Mouse (Mus musculus) liver, embryonic 12.5 days (tissue): Measurements from ENCODE around the gene Ctbp2. TPM values are rescaled to one million over a fixed set of nuclear protein-coding genes. Genes with fewer than 3 reads are reported as not detected.

ENCODE experiments used
- ATAC-seq: fragments of 200-750 bp; cut with Nextera tagmentation; 2 replicates; pipeline ENCODE4 v1.8.0; 2017; ENCODE audit warnings: moderate number of reproducible peaks, mild to moderate bottlenecking, moderate library complexity
- H3K27ac ChIP-seq: fragments of 300-500 bp; sonication (generic); 2 replicates; pipeline ENCODE4 v1.5.1; 2016; ENCODE audit warnings: mild to moderate bottlenecking
- H3K27me3 ChIP-seq: fragments of 300-500 bp; sonication (generic); replicated peaks from 2 replicates; pipeline ENCODE4 v1.6.1; 2016; ENCODE audit warnings: mild to moderate bottlenecking, moderate library complexity
- H3K36me3 ChIP-seq: fragments of 300-500 bp; sonication (generic); 2 replicates; pipeline ENCODE4 v1.6.1; 2016; ENCODE audit warnings: mild to moderate bottlenecking, moderate library complexity
- H3K4me1 ChIP-seq: fragments of 300-500 bp; sonication (generic); 2 replicates; pipeline ENCODE4 v1.6.1; 2016
- H3K4me2 ChIP-seq: fragments of 300-500 bp; sonication (generic); 2 replicates; pipeline ENCODE4 v1.6.1; 2016; ENCODE audit warnings: mild to moderate bottlenecking, moderate library complexity
- H3K4me3 ChIP-seq: fragments of 300-500 bp; sonication (generic); 2 replicates; pipeline ENCODE4 v1.5.1; 2016; ENCODE audit warnings: mild to moderate bottlenecking, moderate library complexity
- H3K9ac ChIP-seq: fragments of 300-500 bp; sonication (generic); 2 replicates; pipeline ENCODE4 v1.6.1; 2016; ENCODE audit warnings: mild to moderate bottlenecking, moderate library complexity
- H3K9me3 ChIP-seq: fragments of 300-500 bp; sonication (generic); replicated peaks from 2 replicates; pipeline ENCODE4 v1.6.1; 2016; ENCODE audit warnings: mild to moderate bottlenecking, moderate library complexity
- WGBS: fragments of 180-500 bp; shearing (Covaris S2); methylation state at CpG from one replicate; pipeline ENCODE4 v1.1.7; 2016; ENCODE audit not compliant: insufficient replicate concordance; 5-methylcytosine and 5-hydroxymethylcytosine counted together
- polyA plus RNA-seq: library from polyadenylated mRNA; unstranded; fragments of >200 nt; fragmentation: Nextera tagmentation; extraction: Ambion mirVana; gene quantifications from 2 replicates; pipeline ENCODE4 v1.2.1, GENCODE M21; 2016

Gene Ctbp2
- polyA plus RNA-seq, 1 experiment from 2014 or later = 24.1 TPM

DNA sequence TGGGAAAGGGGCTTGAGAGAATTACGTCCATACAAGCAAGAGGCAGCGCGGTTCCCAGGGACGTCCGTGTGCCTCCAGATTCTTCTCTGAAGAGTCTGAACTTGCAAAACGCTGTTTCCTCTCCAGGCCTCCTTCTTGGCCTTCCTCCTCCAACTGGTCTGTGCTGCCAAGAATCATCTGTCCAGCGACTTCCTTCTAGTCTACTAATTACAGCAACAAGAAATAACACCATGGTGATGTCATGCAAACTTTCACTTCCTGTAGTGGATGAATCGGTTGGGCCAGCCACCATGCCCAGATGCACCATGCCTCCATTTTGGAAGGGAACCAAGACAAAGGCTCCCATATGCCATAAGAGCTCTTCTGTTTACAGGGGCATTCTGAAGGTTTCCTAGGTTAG, 71.3 kb downstream of the Ctbp2 start:
- H3K27me3 ChIP-seq = no peaks in the 10 kb centered on the region
- H3K36me3 ChIP-seq = peaks cover 12% of the 10 kb centered on the region
- H3K4me3 ChIP-seq = no peak overlapping the region
- H3K9me3 ChIP-seq = no peaks in the 10 kb centered on the region
- 55% methylated on average over 8 of the region's 8 CpGs for WGBS
- H3K9ac ChIP-seq = no peak overlapping the region
- H3K27ac ChIP-seq = peak overlapping the region; percentile 61; the same call in 1 of the 2 replicates
- H3K4me1 ChIP-seq = peaks cover 16% of the 10 kb centered on the region
- ATAC-seq = no peak
- no peak overlapping the region for H3K4me2 ChIP-seq

DNA sequence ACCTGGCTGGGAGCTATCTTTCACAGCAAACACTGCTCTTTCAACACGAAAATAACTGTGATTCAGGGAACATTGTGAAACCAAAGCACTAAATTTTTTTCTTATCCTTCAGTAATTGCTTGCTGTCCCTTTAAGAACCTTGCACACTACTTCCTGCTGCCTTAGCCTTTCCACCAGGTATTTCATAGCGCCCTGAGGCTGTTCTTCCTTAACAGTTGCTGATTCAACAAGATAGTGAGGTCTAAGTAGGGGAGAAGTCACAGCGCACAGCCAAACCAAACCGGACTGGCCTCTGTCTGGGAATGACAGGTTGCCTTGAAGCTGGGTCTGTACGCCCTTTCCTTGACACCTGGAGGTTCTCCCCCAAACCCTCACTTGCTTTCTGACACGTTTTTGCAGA, 73.5 kb downstream of the Ctbp2 start:
- Histone ChIP-seq H3K27ac (no peak overlapping the region), H3K4me3 (no peak overlapping the region), H3K27me3 (no peaks in the 10 kb centered on the region), H3K9ac (no peak overlapping the region), H3K36me3 (peaks cover 7% of the 10 kb centered on the region), H3K4me1 (peaks cover 31% of the 10 kb centered on the region), H3K4me2 (no peak overlapping the region), H3K9me3 (no peaks in the 10 kb centered on the region)
- 50% methylated on average over 6 of the region's 6 CpGs for WGBS
- ATAC-seq = no peak

DNA sequence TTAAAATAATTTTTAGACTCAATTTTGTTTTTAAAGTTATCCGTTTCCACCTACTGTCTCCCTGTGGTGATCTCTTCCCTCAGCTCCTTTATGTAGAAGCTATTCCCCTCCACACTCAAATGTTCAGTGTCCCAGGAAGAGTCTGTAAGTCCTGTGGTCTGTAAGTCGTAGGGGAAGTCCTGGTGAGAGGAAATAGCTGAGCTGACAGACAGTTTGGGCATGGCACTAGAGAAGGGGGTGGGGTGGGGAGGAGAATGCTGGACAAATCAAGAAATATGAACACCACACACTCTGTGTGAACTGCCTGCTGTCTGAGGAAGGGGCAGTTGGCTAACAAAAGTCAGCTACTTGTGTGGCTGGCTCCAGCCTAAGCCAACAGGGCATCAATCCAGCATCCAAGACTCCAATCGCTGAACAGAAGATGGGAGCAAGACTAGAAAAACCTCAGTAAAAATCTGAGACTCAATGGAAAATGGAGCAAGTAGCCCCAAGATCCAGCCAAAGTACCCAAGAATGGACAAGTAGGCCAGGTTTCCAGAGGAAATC, 76.0 kb downstream of the Ctbp2 start:
- ATAC-seq = no peak
- Histone ChIP-seq H3K4me3 (no peak overlapping the region), H3K9me3 (no peaks in the 10 kb centered on the region), H3K4me2 (no peak overlapping the region), H3K27ac (no peak overlapping the region), H3K4me1 (peaks cover 31% of the 10 kb centered on the region), H3K9ac (no peak overlapping the region), H3K27me3 (no peaks in the 10 kb centered on the region), H3K36me3 (peaks cover 7% of the 10 kb centered on the region)
- 44% methylated on average over 3 of the region's 3 CpGs for WGBS

DNA sequence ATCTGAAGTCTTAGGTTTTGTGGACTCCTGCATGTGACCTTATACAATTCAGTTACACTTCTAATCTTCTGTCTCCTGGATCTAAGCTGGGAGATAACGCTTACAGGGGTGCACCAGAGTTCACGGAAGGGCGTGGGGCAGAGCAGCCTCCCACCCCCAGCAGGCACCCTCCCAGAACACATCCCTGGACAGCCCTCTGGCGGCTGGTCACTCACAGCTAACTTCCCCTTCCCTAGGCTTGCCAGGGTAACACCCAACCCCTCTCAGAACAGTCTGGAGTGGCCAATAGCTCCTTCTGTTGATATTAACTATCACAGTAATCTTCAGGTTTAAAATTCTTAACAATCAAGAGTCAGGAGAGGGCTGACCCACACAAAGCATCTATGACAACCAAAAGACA, 76.9 kb downstream of the Ctbp2 start:
- H3K4me1 ChIP-seq = peaks cover 31% of the 10 kb centered on the region
- no peak overlapping the region for H3K4me3 ChIP-seq
- H3K36me3 ChIP-seq = peaks cover 4% of the 10 kb centered on the region; the same call in 1 of the 2 replicates
- no peak overlapping the region for H3K4me2 ChIP-seq
- no peak overlapping the region for H3K27ac ChIP-seq
- H3K27me3 ChIP-seq = no peaks in the 10 kb centered on the region
- 25% methylated on average over 4 of the region's 4 CpGs for WGBS
- ATAC-seq = no peak
- H3K9me3 ChIP-seq = no peaks in the 10 kb centered on the region
- H3K9ac ChIP-seq = no peak overlapping the region

DNA sequence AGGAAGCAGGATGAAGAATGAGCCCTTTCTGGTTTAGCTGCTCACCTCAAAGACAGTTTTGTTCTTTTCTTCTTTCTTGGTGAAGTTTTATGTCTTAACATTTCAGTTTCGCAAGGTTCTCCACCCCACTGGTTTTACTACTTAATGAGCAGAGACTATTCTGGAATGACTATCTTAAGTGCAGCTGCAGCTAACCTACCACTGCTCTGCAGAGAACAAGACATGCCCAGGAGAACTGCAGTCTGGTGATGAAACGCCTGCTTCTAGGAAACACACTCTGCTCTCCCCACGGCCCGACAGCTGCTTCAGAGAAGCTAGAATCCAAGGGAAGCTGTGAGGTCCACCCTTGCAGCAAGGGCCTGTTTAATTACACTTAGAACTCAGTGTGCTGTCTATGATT, 79.4 kb downstream of the Ctbp2 start:
- Histone ChIP-seq H3K36me3 (no peaks in the 10 kb centered on the region), H3K9me3 (no peaks in the 10 kb centered on the region), H3K27me3 (no peaks in the 10 kb centered on the region), H3K9ac (no peak overlapping the region), H3K4me1 (peaks cover 56% of the 10 kb centered on the region), H3K27ac (no peak overlapping the region), H3K4me2 (no peak overlapping the region), H3K4me3 (no peak overlapping the region)
- 73% methylated on average over 4 of the region's 4 CpGs for WGBS
- no peak for ATAC-seq

DNA sequence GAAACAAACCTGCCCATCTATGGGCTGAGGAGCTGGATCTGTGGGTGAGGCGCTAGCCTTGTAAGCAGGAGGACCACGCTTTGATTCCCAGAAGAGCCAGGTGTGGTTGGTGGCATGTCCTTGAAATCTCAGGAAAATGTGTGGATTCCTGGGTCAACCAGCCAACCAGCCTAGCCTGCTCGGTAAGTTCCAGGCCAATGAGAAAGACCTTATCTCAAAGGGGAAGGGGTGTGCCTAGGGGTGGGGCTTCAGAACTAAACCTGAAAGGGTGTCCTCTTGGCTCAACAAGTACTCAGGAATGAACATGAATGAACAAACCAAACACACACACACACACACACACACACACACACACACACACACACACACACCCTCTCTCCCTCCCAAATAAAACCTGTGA, 82.4 kb downstream of the Ctbp2 start:
- no peak overlapping the region for H3K4me2 ChIP-seq
- no peaks in the 10 kb centered on the region for H3K9me3 ChIP-seq
- WGBS = 44% methylated on average over 3 of the region's 3 CpGs
- no peak overlapping the region for H3K27ac ChIP-seq
- ATAC-seq = no peak
- H3K9ac ChIP-seq = no peak overlapping the region
- H3K4me3 ChIP-seq = no peak overlapping the region
- peaks cover 51% of the 10 kb centered on the region for H3K4me1 ChIP-seq
- no peaks in the 10 kb centered on the region for H3K36me3 ChIP-seq
- no peaks in the 10 kb centered on the region for H3K27me3 ChIP-seq

DNA sequence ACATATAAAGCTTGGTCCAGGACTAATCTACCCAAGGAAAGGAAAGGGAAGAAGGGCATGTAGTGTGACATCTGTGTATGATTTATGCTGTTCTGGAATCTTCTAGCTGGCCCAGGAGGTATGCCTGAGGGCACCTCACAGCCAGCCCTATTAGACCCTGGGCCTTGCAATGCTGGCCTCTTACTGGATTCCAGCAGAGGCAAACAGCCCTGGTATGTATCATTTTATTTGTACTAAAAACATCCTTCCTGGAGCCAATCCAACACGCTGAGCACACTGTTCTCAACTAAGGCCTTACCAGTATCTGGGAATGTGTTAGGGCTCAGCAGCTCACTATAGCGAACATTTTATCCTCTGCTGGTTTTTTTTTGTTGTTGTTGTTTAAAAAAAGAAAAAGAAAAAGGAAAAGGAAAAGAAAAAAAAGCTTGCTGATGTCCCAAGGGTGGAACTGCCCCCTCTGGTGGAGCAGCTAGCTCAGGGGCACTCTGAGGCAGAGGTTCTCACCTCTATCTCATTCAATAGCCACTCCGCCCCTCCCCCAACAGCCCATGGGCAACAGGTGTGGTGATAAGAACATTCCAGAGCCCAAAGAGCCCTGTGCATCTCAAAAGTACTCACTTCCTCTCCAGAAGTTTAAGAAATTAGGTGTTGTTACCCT, 83.3 kb downstream of the Ctbp2 start:
- Histone ChIP-seq H3K4me2 (no peak overlapping the region), H3K4me3 (no peak overlapping the region), H3K9me3 (no peaks in the 10 kb centered on the region), H3K36me3 (no peaks in the 10 kb centered on the region), H3K27ac (no peak overlapping the region), H3K4me1 (peaks cover 47% of the 10 kb centered on the region), H3K27me3 (no peaks in the 10 kb centered on the region), H3K9ac (no peak overlapping the region)
- no peak for ATAC-seq
- WGBS = 77% methylated on average over 3 of the region's 3 CpGs

DNA sequence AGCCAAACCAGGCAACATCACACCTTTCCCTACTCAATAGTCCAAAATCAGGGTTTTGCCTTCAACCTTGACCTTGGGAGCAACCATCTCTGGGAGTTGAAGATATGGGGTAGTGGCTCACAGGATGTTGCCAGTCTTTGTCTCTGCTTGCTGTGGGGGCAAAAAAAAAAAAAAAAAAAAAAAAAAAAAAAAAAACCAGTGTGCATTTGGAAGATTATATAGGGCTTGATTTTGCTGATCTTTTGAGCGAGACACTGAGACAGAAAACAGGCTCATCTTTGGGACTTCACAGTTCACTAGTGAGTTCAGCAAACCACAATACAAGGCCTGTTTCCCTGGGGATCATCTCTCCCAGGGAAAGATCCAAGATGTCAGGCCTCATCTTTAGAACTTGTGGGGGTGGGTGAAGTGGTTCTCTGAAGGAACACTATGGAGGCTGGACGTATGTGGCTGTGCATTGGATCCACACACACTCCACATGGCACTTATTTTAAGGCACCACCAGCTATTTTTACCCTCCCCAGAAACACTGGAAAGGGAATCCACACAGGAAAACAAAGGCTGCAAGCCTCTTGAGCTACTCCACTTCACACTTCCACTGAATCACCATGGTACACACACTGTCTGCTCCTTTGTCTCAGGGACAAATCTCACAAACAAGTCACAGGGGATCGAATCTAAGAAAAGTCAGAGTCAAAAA, 84.4 kb downstream of the Ctbp2 start:
- Histone ChIP-seq H3K36me3 (no peaks in the 10 kb centered on the region), H3K4me3 (no peak overlapping the region), H3K4me2 (no peak overlapping the region), H3K27ac (no peak overlapping the region), H3K4me1 (peaks cover 47% of the 10 kb centered on the region), H3K27me3 (no peaks in the 10 kb centered on the region), H3K9me3 (no peaks in the 10 kb centered on the region), H3K9ac (no peak overlapping the region)
- ATAC-seq = no peak
- WGBS = 74% methylated on average over 3 of the region's 3 CpGs

DNA sequence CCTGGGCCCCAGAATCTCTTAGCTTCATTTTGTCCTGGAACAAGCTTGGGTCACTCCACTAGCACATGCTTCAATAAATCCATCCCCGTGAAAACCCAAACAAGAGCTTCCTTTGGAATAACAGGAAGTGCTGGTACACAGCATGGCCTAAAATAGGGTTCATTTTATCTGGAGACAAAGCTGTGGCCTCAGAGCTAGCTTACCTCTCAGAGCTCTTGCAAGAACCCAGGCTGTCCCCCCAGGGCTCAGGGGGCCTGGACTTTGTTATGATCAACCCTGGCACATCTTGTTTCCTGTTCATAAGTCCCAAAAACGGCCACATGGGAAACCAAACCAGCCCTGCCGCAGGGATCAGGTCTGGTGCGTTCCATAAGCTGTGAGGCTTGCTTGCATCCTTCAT, 86.5 kb downstream of the Ctbp2 start:
- H3K4me2 ChIP-seq = no peak overlapping the region
- no peak overlapping the region for H3K9ac ChIP-seq
- whole genome bisulfite sequencing = 57% methylated on average over 4 of the region's 4 CpGs
- no peaks in the 10 kb centered on the region for H3K27me3 ChIP-seq
- no peak for ATAC-seq
- H3K9me3 ChIP-seq = no peaks in the 10 kb centered on the region
- H3K4me3 ChIP-seq = no peak overlapping the region
- peaks cover 56% of the 10 kb centered on the region for H3K4me1 ChIP-seq
- H3K27ac ChIP-seq = no peak overlapping the region
- H3K36me3 ChIP-seq = no peaks in the 10 kb centered on the region

DNA sequence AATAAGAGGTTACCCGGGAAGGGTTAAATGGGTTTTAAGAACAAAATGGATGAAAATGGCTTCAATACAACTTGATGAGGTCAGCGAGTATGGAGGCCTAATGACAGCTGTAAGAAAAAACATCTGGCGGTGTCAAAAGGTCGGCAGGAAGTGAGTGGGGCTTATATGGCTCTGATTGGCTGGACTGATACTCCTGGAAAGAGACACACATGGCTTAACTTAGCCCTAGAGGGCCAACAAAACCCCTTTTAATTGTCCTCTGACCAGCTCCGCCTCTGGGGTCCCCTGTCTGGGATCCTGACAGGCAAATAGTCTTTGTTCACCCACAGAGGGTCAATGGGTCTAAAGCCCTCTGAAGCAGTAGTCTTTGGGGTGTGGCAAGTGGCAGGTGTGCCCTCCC, 86.9 kb downstream of the Ctbp2 start:
- no peak overlapping the region for H3K9ac ChIP-seq
- no peak for ATAC-seq
- H3K4me3 ChIP-seq = no peak overlapping the region
- 67% methylated on average over 5 of the region's 5 CpGs for WGBS
- H3K27ac ChIP-seq = no peak overlapping the region
- H3K9me3 ChIP-seq = no peaks in the 10 kb centered on the region
- no peaks in the 10 kb centered on the region for H3K36me3 ChIP-seq
- H3K4me2 ChIP-seq = no peak overlapping the region
- peaks cover 53% of the 10 kb centered on the region for H3K4me1 ChIP-seq
- H3K27me3 ChIP-seq = no peaks in the 10 kb centered on the region

DNA sequence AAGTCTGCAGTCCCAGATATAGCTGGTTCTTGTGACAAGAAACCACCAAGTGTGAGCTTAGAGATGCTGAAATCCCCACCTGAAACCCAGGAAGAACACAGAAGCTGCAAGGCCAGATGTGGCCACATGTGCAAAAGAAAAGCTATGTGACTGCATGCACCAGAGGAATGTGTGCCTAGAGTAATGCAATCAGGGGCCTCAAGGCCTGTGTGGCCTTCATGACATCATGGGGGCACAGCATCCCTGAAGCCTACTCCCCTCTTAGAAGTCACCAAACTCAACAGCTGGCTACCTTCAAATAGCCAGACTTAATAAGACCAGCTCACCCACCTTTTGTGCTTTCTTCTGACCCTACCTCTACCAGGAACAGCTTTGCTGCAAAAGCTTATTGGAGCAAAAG, 88.3 kb downstream of the Ctbp2 start:
- ATAC-seq = no peak
- no peak overlapping the region for H3K4me3 ChIP-seq
- H3K27me3 ChIP-seq = no peaks in the 10 kb centered on the region
- H3K27ac ChIP-seq = no peak overlapping the region
- no peak overlapping the region for H3K9ac ChIP-seq
- H3K4me1 ChIP-seq = peaks cover 40% of the 10 kb centered on the region
- H3K9me3 ChIP-seq = no peaks in the 10 kb centered on the region
- no peak overlapping the region for H3K4me2 ChIP-seq
- H3K36me3 ChIP-seq = no peaks in the 10 kb centered on the region

DNA sequence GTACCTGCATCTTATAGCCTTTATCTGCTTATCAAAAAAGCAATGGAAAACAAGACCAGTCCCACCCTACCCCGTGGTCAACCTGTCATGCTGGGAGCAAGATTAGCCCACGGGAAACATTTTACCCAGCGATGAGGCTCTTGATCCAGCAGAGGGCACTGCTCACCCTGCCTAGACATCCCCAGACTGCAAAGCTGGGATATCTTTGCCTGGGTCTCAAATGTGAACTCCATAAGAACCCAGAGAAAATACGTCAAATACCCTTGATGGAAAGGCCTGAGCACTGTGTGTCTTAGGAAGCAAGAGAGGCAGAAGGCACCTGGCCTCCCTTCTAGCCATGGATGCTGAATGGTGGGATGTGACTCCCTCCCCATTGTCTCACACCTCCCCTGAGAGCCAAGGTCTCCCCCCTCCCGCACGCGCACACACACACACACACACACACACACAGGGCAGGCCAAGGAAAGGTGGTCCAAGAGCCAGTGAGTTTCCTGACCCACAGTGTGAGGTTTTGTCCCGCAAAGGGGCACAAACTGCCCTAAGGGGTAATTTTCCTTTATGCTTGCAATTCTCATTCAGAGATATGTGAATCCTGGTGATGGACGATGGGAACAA, 91.5 kb downstream of the Ctbp2 start:
- no peak overlapping the region for H3K4me2 ChIP-seq
- 57% methylated on average over 9 of the region's 9 CpGs for WGBS
- no peaks in the 10 kb centered on the region for H3K9me3 ChIP-seq
- H3K9ac ChIP-seq = no peak overlapping the region
- no peak overlapping the region for H3K27ac ChIP-seq
- H3K4me1 ChIP-seq = peaks cover 43% of the 10 kb centered on the region
- ATAC-seq = peak; percentile 28; the same call in 1 of the 2 replicates
- H3K4me3 ChIP-seq = no peak overlapping the region
- H3K27me3 ChIP-seq = no peaks in the 10 kb centered on the region
- no peaks in the 10 kb centered on the region for H3K36me3 ChIP-seq
